Mouse (Mus musculus) left cerebral cortex, adult 9 months (tissue): Measurements from ENCODE around the gene Zdhhc14.

Experiments used
- DNase-seq, 2 experiments: peaks; one replicate each; pipeline ENCODE4 v3.0.0; 2022; ENCODE audit warnings: low spot score in 2 of 2

The Zdhhc14 gene

DNA sequence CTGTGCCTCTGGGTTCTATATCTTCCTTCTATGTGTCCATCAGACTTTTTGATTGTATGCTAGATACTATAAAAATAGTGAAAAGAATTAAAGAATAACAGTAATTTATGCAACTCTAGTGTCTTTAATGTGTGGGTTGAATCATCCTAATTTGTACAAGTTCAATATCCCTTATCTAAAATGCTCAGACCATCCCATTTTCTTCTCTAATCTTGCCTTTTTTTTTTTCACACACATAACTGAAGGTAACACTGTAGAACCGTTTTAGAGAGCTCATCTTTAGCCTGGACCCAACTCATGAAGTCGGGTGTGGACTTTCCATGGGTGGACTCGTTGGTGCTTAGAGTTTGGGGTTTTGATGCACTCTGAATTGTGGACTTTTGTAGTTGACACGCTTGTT is 12.6 kb downstream of the Zdhhc14 start:
- no peak for DNase-seq

- no peak for DNase-seq
Observed at GRCm38 (mm10) chr17:5506553-5506952, 14.2 kb downstream of the Zdhhc14 start.

DNA sequence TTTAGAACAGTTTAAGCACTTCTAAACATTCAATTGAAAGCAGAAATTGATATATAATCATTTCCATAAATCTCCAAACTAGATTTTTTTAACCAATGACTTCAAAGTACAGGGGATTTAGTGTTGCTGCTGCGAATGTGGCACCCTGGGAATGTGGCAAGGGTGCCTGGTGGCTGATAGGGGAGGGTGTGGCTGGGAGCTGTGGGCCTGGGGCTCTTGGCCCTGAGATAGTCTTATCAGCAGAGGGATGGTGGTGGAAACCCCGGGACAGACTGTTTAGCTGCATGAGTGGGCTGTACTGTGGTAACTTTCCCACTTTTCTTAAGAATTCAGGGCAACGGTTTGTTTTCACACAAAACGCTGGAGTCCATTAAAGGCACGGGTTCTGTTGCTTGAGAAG is 14.6 kb downstream of the Zdhhc14 start:
- DNase-seq, result no peak

DNA sequence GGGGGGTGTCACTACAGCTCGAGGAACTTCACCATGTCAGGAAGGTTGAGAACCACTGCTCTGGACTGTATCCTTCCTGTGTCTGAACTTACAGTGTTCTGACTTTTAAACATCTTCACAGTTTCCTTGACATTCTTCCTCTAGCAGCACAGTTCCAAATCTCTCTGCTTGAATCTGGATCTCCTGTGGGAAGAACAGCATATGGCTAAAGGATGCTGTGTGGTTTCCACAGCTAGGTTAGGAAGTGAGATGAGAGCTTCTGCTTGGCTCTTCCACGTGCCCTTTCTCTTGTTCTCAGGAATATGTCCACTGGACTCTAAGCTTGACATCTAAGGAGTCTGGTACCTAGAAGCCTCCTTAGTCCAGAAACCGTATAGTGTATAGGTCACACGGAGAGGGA is 15.7 kb downstream of the Zdhhc14 start:
- DNase-seq, result no peak

DNA sequence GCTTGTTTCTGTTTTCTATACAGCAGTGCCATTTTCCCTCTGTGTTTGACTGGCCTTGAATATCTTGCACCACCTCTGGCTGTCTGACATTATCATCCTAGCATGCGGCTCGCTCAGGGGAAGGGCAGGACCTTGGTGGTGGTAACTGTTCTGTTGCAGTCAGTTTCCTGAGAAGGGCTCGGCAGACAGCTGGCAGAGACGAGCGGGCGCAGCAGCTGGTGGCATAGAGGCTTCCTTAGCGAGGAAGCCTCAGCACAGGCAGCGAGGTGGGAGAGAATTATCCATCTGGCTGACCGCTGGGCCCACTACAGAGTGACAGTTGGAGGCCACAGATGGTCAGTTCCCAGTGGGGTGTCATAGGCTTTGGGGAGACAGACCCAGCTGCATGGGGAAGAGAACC is 18.2 kb downstream of the Zdhhc14 start:
- DNase-seq, result no peak

GRCm38 (mm10) chr17:5511724-5512123 is 19.4 kb downstream of the Zdhhc14 start:
- no peak for DNase-seq

GRCm38 (mm10) chr17:5519466-5519865 is 27.1 kb downstream of the Zdhhc14 start:
- DNase-seq, result no peak

- peak; percentile 50 to 59 for DNase-seq
Observed at GRCm38 (mm10) chr17:5519910-5520592, 27.7 kb downstream of the Zdhhc14 start.

DNA sequence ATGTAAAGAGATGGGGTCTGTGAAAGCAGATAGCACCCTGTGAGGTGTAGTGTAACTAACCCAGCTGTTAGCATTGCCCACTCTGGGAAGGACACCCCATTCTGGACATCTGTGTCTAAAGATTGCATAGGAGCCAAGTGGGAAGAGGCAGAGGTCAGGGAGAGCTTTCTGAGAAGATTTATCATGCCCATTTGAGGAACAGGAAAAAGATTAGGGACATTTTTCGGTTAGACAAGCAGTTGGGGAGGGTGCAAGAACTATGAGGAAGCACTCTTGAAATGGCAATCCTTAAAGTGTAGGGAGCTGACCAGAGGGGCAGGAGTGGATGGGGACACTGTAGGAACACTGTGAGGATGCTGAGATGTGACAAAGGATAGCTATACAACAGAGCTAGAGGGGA is 29.2 kb downstream of the Zdhhc14 start:
- no peak for DNase-seq

- peak; percentile 62 to 78 for DNase-seq
Observed at GRCm38 (mm10) chr17:5529552-5529951, 37.2 kb downstream of the Zdhhc14 start.

GRCm38 (mm10) chr17:5532816-5533215 is 40.5 kb downstream of the Zdhhc14 start:
- DNase-seq, result no peak

GRCm38 (mm10) chr17:5535357-5535756 is 43.0 kb downstream of the Zdhhc14 start:
- DNase-seq, result no peak

DNA sequence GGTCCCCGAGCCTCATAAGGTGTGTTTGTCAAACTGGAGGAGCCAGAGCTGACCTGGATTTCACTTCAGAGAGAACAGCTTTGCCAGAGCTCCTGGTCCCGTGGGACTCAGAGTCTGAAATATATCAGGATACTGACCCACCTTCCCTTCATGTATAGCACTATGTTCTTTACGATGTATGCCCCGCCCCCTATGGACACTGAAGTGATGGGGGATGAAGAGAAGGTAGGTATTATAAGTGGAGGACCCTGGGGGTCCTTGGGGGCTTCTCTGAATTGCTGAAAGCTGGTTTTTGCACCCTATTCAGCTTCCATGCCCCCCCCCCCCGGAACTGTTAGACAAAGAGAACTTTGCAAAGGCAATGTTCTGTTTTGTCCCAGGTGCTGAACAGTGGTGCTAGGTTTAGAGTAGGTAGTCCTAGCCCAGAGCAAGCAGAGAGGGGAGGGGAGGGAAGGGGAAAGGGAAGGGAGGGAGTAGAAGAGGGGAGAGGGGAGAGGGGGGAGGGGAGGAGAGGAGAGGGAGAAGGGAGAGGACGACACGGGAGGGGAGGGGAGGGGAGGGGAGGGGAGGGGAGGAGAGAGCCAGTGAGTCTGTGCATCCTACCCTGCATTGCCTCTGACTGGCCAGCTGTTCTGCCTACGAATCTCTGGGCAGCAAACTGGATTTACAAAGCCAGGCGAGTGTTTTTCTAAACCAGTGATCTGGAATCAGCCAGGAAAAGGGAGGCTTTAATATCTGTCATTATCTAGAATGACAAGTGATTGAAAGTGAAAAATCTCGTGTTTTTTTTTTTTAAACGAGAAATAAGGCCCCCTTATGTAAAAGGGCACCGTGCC is 44.1 kb downstream of the Zdhhc14 start:
- no peak for DNase-seq

- no peak for DNase-seq
Observed at GRCm38 (mm10) chr17:5537095-5537575, 44.8 kb downstream of the Zdhhc14 start.

GRCm38 (mm10) chr17:5542177-5542576 is 49.8 kb downstream of the Zdhhc14 start:
- no peak for DNase-seq

GRCm38 (mm10) chr17:5544065-5544464 is 51.7 kb downstream of the Zdhhc14 start:
- peak in 1 of 2 experiments; percentile 58 for DNase-seq

DNA sequence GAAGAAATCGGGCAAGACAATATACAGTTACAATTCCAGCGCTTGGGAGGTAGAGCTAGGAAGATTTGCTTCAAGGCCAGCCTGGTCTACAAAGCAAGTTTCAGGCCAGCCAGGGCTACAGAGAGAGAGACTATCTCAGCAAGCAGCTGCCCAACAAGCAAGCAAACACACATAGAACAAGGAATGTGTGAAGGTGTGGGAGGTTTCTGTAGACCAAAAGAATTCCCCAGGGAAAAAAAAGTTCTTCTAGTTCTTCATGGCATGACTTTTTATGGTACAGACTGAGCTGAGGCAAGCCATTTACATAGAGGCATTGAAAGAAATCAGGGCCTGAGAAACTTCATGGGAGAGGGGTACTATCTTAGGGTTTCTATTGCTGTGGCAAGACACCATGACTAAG is 52.7 kb downstream of the Zdhhc14 start:
- DNase-seq, result no peak

DNA sequence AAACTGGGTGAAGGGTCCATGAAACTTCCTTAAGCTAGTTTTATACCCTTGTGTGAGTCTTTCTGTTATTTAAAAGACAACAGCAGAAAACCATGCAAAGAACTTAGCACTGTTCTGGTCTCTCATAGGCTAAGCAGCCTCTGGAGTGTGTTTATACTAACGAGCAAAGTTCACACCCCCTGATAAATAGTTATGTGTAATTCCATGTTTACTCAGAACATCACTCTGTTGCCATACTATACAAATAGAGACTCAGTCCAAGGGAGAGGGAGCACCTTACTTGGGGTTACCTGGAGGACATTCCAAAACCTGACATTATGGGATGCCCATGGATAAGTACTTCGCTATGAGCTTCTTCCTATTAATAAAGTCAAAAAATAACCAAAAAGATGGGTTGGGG is 56.2 kb downstream of the Zdhhc14 start:
- DNase-seq, result no peak

- DNase-seq, result no peak
Observed at GRCm38 (mm10) chr17:5549460-5549859, 57.1 kb downstream of the Zdhhc14 start.

- peak in 1 of 2 experiments; percentile 83 for DNase-seq
Observed at GRCm38 (mm10) chr17:5550444-5550843, 58.1 kb downstream of the Zdhhc14 start.

- peak in 1 of 2 experiments; percentile 40 for DNase-seq
Observed at GRCm38 (mm10) chr17:5551136-5551535, 58.8 kb downstream of the Zdhhc14 start.

- no peak for DNase-seq
Observed at GRCm38 (mm10) chr17:5552036-5552760, 59.8 kb downstream of the Zdhhc14 start.
